Mouse (Mus musculus): ENCODE results near the gene Pnpo. TPM values are rescaled to one million over a fixed set of nuclear protein-coding genes. Genes with fewer than 3 reads are reported as not detected.

Pnpo gene
- polyA plus RNA-seq, 1 experiment: 66.0 TPM

DNA sequence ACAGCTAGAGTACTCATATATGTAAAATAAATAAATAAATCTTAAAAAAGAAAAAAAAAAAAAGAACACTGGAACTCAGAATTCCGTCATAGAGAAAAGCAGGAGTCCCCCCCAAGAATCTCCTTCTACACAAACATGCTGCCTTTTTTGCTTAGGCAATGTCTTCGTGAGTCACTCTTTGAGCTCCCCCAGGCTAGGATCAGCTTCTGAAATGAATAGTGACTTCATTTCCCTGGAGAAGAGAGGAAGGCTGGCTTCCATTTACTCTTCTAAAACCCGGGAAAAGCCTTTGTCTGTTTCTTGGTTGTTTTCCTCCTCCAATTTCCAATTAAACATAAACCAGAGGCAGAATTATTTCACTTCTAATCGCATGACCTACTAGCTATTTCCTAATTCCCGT, 29.1 kb upstream of the Pnpo start:
- no peak for DNase-seq (ENCODE audit: low read depth, low spot score)
- 69% methylated on average over 5 of the region's 5 CpGs for WGBS

DNA sequence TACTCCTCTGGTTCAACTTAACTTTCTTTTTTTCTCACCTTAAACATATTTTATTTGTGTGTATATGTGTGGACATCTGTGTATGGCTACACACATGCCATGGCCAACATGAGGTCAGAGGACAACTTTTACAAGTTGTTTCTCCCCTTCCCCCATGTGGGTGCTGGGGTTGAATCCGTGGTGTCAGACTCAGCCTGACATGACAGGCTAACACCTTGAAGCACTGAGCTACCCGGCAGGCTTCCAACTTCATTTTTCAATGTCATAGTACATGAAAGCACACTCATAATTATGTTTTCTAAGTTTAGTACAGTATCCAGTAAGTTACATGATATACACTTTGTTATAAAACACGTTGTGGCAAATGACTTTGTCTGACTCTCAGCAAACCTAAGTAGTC, 26.6 kb upstream of the Pnpo start:
- DNase-seq (ENCODE audit: low read depth, low spot score): no peak
- WGBS: 58% methylated on average over 3 of the region's 3 CpGs

GRCm38 (mm10) chr11:96969746-96970145, 26.0 kb upstream of the Pnpo start:
- no peak for DNase-seq (ENCODE audit: low read depth, low spot score)
- WGBS: 73% methylated on average over 1 of the region's 1 CpGs

GRCm38 (mm10) chr11:96969280-96969722, 25.5 kb upstream of the Pnpo start:
- WGBS: 65% methylated on average over 5 of the region's 5 CpGs
- no peak for DNase-seq (ENCODE audit: low read depth, low spot score)

DNA sequence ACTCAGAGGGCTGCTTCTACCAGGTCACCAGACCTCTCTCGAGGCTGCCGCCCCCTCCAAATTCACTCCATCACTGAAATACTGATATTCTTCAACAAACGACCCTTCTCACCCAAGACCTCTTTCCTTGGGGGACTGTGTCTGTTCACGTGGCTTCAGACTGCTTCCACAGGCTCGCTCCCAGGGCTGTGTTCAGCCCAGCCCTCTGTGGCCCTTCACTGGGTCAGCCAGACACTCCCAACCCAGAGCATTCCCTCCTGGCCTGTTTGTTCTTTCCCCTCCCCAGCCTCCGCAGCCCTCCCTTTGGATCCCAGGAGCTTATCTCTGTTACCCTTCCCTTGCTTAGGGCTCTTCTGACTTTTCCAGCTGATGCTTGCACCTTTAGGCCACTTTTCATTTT, 24.7 kb upstream of the Pnpo start:
- no peak for DNase-seq (ENCODE audit: low read depth, low spot score)
- 49% methylated on average over 6 of the region's 6 CpGs for WGBS

DNA sequence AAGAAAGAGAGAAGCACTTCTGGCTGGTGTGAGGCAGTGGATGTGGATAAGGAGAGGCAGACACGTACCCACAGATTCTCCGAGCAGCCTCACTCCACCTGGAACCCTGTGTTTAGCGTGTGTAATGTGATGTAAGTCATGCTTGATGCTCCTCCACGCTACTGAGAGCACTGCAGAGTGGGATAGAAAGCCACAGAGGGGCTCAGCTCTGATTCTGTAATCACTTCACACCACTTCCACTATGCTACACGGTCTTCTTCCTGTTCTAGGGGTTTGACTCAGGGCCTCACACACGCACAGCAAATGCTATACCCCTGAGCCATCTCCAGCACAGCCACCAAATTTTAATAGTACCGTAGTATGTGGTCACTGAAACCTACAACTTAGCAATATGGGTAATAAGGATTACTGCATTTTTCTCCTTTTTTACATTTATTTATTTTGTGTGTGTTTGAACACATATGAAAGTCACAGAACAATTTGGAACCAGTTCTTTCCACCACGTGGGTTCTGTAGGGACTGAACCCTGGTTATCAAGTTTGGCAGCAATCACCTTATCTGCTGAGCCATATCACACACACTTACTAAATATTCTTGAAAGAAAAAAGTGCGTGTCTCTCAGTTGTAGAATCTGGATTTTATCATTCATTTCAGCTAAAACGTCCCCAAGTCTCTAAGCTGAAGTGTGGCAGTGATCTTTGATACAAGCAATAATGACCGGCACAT, 23.9 kb upstream of the Pnpo start:
- DNase-seq (ENCODE audit: low read depth, low spot score): no peak
- WGBS: 52% methylated on average over 11 of the region's 11 CpGs

DNA sequence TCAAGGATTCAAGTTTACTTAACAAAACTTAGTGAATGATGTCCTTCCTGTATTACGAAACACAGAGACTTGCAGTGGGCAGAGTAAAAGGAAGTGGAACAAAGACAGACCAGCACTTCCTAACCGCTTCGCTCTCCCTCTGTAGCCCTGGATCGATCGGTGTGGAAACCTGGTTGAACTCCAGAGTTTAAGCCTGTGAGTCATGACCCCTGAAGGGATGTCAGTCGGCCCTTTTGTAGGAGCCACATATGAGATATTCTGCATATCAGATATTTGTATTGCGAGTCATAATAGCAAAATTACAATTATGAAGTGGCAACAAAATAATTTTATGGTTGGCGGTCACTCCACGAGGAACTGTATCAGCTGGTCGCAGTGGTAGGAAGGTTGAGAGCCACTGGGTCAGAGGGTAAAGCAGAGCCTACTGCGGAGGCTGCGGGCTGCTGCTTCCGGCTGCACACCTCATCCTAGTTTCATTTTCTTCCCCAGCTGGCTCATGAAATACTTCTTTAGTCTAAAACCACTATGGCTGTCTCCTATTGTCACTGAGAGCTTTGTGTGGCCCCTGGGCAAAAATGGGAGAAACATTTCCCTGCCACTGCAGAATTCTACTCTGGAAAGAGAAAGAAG, 23.2 kb upstream of the Pnpo start:
- 32% methylated on average over 13 of the region's 13 CpGs for WGBS
- DNase-seq (ENCODE audit: low read depth, low spot score): no peak

DNA sequence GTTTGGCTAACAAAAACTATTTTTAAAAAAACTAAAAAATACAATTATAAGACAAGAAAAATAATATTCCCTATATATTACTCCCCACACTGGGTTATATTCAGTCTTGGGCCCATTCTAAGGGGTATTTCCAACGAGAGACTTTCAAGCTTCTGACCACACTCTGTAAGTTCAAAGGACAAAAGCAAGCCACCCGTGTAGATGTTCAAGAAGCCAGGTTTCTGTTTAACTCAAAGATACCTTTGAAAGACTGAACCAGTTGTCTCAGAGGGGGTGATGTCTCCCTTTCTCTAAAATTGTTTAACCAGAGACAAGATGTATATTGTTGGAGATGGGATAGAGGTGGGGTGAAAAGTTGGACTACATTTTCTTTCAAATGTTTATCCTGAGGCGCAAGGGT, 22.4 kb upstream of the Pnpo start:
- 70% methylated on average over 3 of the region's 3 CpGs for WGBS
- DNase-seq (ENCODE audit: low read depth, low spot score): no peak

DNA sequence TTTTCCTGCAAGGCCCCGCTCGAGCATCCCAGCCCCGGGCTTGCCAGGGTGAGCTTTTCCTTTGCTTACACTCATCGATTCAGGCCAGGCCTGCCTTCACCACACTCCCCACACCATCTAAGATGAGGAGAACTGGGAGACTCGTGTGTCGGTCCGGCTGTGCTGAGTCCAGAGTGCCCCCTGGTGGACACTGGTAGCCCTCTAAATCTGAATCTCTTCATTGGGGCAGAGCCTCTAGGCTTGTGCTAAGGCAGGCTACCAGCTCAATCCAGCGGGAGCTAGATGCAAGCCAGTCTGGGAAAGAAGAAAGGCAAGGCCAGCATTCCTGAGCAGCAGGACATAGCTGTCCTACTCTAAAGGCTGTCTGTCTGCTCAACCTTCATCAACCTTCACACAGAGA, 19.8 kb upstream of the Pnpo start:
- 12% methylated on average over 8 of the region's 8 CpGs for WGBS
- no peak for DNase-seq (ENCODE audit: low read depth, low spot score)

- DNase-seq (ENCODE audit: low read depth, low spot score): no peak
- WGBS: 90% methylated on average over 10 of the region's 10 CpGs
Measured at GRCm38 (mm10) chr11:96957061-96957805, 13.4 kb upstream of the Pnpo start.

- WGBS: 57% methylated on average over 20 of the region's 20 CpGs
- DNase-seq (ENCODE audit: low read depth, low spot score): no peak
Measured at GRCm38 (mm10) chr11:96956009-96956724, 12.4 kb upstream of the Pnpo start.

DNA sequence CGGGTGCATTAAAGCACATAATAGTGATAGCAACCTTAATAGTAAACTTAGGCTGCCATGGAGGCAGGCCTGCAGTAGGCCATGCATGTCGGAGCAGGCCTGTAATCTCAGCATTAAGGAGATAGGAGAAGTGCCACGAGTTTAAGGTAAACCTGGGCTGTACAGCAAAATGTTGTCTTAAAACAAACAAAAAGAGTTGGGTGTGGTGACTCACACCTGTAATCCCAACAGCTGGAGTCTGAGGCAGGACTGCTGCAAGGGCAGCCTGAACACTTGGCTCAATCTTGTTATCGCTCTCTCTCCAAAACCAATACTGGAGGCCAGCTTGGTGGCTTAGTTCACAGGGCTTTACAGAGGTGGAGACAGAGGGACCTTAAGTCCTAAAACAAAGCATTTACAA, 11.3 kb upstream of the Pnpo start:
- no peak for DNase-seq (ENCODE audit: low read depth, low spot score)
- WGBS: 49% methylated on average over 4 of the region's 4 CpGs

GRCm38 (mm10) chr11:96952896-96953295, 9.1 kb upstream of the Pnpo start:
- WGBS: 78% methylated on average over 6 of the region's 6 CpGs
- DNase-seq (ENCODE audit: low read depth, low spot score): no peak

DNA sequence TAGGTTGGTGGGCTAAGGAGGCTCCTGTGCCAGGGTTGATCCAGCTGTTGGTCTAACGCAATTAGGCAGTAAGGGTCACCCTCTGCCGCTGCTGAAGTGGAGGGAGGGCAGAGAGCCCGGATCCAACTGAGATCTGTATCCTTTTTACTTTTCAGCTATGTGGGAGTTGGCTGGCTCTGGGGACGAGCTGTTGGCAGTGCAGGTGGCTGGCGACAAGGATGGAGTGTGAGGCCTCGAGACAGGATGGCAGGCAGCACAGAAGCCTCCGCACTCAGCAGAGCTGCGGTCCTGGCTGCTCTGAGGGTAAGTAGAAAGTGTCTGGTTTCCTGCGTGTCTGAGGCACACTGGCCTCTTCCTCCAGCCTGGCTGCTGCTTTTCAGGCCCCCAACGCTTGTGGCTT, 8.6 kb upstream of the Pnpo start:
- WGBS: 87% methylated on average over 10 of the region's 10 CpGs
- no peak for DNase-seq (ENCODE audit: low read depth, low spot score)

DNA sequence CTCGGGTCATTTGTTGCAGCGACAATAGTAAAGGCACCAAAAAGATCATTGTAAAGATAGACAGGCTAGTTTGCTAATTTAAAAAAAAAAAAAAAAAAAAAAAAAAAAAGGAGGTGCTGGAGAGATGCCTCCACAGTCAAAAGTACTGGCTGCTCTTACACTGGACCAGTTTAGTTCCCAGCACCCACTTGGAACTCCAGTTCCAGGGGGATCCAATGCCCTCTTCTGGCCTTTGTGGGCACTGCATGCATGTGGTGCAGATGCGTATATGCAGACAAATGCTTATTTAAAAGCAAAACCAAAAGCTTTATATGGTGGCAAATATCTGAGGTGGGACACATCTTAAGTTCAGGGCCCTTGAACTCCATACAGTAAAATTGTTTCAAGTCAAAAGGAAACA, 7.0 kb upstream of the Pnpo start:
- DNase-seq (ENCODE audit: low read depth, low spot score): no peak
- WGBS: 94% methylated on average over 3 of the region's 3 CpGs

DNA sequence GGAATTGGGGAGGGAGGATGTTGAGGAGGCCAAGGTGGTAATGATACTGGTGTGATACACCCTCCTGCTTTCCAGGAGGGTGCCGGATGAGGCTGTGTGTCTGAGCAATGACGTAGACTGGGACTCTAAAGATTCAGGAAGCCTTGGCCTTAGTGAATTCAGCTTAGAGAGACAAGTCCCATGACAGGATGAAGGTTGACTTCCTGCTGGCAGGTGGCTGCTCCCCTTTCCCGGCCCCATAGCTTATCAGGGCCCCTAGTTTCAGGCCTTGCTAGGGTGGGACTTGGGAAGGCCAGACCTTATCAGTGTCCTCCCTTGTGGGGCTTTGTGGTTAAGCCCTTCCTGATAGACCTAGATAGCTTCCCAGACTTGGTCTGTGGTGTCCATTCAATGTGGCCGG, 4.1 kb upstream of the Pnpo start:
- WGBS: 89% methylated on average over 4 of the region's 4 CpGs

DNA sequence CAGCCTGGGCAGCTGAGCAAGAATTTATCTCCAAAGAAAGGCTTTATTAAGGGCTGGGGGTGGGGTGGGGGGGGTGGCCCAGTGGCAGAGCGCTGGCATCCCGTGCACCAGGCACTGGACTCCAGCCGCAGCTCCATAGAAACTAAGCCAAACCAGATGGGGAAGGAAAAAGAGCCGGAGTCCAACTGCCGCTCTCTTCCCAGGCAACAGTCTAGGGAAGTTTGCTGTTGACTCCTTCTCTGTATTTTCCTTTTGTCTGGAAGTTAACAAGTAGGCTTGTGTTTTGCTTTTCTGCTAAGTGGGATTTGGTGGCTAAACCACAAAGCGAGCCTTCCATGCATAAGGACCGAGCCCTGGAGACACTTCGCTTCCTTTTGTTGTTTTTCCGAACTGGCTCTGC, 2.7 kb upstream of the Pnpo start:
- DNase-seq (ENCODE audit: low read depth, low spot score): no peak
- 85% methylated on average over 9 of the region's 9 CpGs for WGBS

More for the DNA sequence above, 4.1 kb upstream of the Pnpo start:
- DNase-seq (ENCODE audit: low read depth, low spot score): no peak

- DNase-seq (ENCODE audit: low read depth, low spot score): no peak
- WGBS: 21% methylated on average over 14 of the region's 14 CpGs
Measured at GRCm38 (mm10) chr11:96944844-96945580, 1.2 kb upstream of the Pnpo start.

DNA sequence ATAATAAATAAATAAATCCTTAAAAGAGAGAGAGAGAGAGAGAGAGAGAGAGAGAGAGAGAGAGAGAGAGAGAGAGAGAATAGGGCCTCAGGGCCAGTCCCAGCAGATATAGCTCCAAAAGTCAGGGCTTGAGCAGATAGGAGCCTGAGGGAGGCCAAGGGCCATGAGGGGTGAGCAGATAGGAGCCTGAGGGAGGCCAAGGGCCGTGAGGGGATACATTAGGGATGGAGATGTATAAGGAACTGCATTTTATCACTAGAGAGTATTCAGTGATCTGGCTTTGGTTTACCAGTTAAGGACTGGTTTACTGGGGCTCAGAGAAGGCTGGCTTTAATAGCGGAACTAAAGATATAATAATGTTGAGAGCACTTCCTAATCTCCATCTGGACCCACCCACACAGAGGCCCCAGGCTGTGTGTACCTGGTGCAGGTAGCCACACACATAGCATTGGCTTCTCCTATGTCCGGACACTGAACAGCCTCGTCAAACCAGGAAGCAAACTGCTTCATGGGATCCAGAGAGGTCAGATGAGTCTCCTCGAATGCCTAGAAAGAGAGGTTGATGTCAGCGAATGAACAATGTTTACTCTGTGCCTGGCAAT, 1.7 kb downstream of the Pnpo start:
- WGBS: 47% methylated on average over 6 of the region's 6 CpGs
- no peak for DNase-seq (ENCODE audit: low read depth, low spot score)
